Mouse (Mus musculus) liver, adult 2 months (tissue): ENCODE measurements around the gene Piwil4. TPM values are rescaled to one million over a fixed set of nuclear protein-coding genes. Genes with fewer than 3 reads are reported as not detected.

Source experiments
- DNase-seq: peaks from one replicate; pipeline ENCODE4 v3.0.0-alpha.2; 2011; ENCODE audit warnings: low read depth, low spot score; ENCODE audit errors: extremely low read depth
- H3K27ac ChIP-seq: fragments of 200-500 bp; replicated peaks from 2 replicates; pipeline ENCODE4 v1.5.1; 2012; ENCODE audit warnings: low read depth, mild to moderate bottlenecking, control low read depth, inconsistent platforms, low read length; ENCODE audit not compliant: insufficient read depth
- H3K27me3 ChIP-seq: fragments of 200-500 bp; 2 replicates; pipeline ENCODE4 v1.6.1; 2012; ENCODE audit warnings: mild to moderate bottlenecking, moderate library complexity, low read length, inconsistent platforms; ENCODE audit not compliant: control insufficient read depth, insufficient read depth
- H3K36me3 ChIP-seq: fragments of 200-500 bp; 2 replicates; pipeline ENCODE4 v1.6.1; 2012; ENCODE audit warnings: low read length, inconsistent platforms; ENCODE audit not compliant: control insufficient read depth, insufficient read depth
- H3K4me1 ChIP-seq: fragments of 200-500 bp; 2 replicates; pipeline ENCODE4 v1.6.1; 2011; ENCODE audit warnings: low read length; ENCODE audit not compliant: control insufficient read depth, insufficient read depth
- H3K4me3 ChIP-seq: fragments of 200-500 bp; 2 replicates; pipeline ENCODE4 v1.5.1; 2011; ENCODE audit warnings: low read depth, mild to moderate bottlenecking, control low read depth, low read length, moderate library complexity; ENCODE audit not compliant: insufficient read depth
- H3K79me2 ChIP-seq: fragments of 200-500 bp; 2 replicates; pipeline ENCODE4 v1.6.1; 2012; ENCODE audit warnings: inconsistent platforms, mild to moderate bottlenecking, low read length, moderate library complexity; ENCODE audit not compliant: control insufficient read depth, insufficient read depth
- H3K9ac ChIP-seq: fragments of 200-500 bp; 2 replicates; pipeline ENCODE4 v1.6.1; 2012; ENCODE audit warnings: low read depth, mild to moderate bottlenecking, control low read depth, inconsistent platforms, low read length
- CTCF ChIP-seq: fragments of 200-500 bp; IDR thresholded peaks from 2 replicates; pipeline ENCODE4 v1.5.1; 2011; ENCODE audit warnings: low read depth, low read length, control low read depth
- POLR2A ChIP-seq: fragments of 200-500 bp; IDR thresholded peaks from 2 replicates; pipeline ENCODE4 v1.6.1; 2011; ENCODE audit warnings: low read length, control low read depth; ENCODE audit not compliant: insufficient read depth; ENCODE audit errors: extremely low read depth
- WGBS: fragments of 180-500 bp; shearing (Covaris S2); methylation state at CpG from one replicate; pipeline ENCODE4 v1.1.7; 2018; 5-methylcytosine and 5-hydroxymethylcytosine counted together
- polyA plus RNA-seq: library from polyadenylated mRNA; depleted of rRNA; stranded (reverse); fragments of >200 nt; gene quantifications from 2 replicates; pipeline ENCODE4 v1.2.3, GENCODE M21; 2012
- total RNA-seq: library from RNA; depleted of rRNA; stranded (reverse); fragments of >200 nt; gene quantifications from 2 replicates; pipeline ENCODE4 v1.2.3, GENCODE M21; 2014

Gene Piwil4
- total and polyA plus RNA-seq, 2 experiments: not detected

- Histone ChIP-seq H3K4me3 (no peak overlapping the region), H3K9ac (no peak overlapping the region), H3K4me1 (no peaks in the 10 kb centered on the region), H3K36me3 (no peaks in the 10 kb centered on the region), H3K79me2 (no peaks in the 10 kb centered on the region), H3K27me3 (no peaks in the 10 kb centered on the region), H3K27ac (no peak overlapping the region)
- no peak for TF ChIP-seq CTCF
- no peak for TF ChIP-seq POLR2A
- 57% methylated on average over 12 of the region's 12 CpGs for WGBS
- DNase-seq: no peak
Observed at GRCm38 (mm10) chr9:14689376-14690108, 51.0 kb downstream of the Piwil4 start.

- no peaks in the 10 kb centered on the region for H3K79me2 ChIP-seq
- no peak for TF ChIP-seq POLR2A
- H3K4me3 ChIP-seq: no peak overlapping the region
- H3K27ac ChIP-seq: no peak overlapping the region
- H3K36me3 ChIP-seq: no peaks in the 10 kb centered on the region
- WGBS: 80% methylated on average over 4 of the region's 4 CpGs
- no peak for DNase-seq
- H3K27me3 ChIP-seq: no peaks in the 10 kb centered on the region
- H3K9ac ChIP-seq: no peak overlapping the region
- no peaks in the 10 kb centered on the region for H3K4me1 ChIP-seq
Observed at GRCm38 (mm10) chr9:14684363-14684762, 56.2 kb downstream of the Piwil4 start.

- H3K36me3 ChIP-seq: no peaks in the 10 kb centered on the region
- H3K27me3 ChIP-seq: no peaks in the 10 kb centered on the region
- no peaks in the 10 kb centered on the region for H3K79me2 ChIP-seq
- peaks cover 2% of the 10 kb centered on the region; the same call in 1 of the 2 replicates for H3K4me1 ChIP-seq
- TF ChIP-seq POLR2A: no peak
- no peak for TF ChIP-seq CTCF
- no peak overlapping the region for H3K27ac ChIP-seq
- no peak overlapping the region for H3K4me3 ChIP-seq
- DNase-seq: no peak
- H3K9ac ChIP-seq: no peak overlapping the region
Observed at GRCm38 (mm10) chr9:14682741-14683140, 57.8 kb downstream of the Piwil4 start.

- WGBS: 70% methylated on average over 2 of the region's 2 CpGs
- no peak overlapping the region for H3K9ac ChIP-seq
- H3K79me2 ChIP-seq: no peaks in the 10 kb centered on the region
- H3K36me3 ChIP-seq: no peaks in the 10 kb centered on the region
- TF ChIP-seq CTCF (no peak), POLR2A (no peak)
- DNase-seq: no peak
- H3K4me3 ChIP-seq: no peak overlapping the region
- peaks cover 3% of the 10 kb centered on the region; the same call in 1 of the 2 replicates for H3K4me1 ChIP-seq
- H3K27me3 ChIP-seq: no peaks in the 10 kb centered on the region
- H3K27ac ChIP-seq: no peak overlapping the region
Observed at GRCm38 (mm10) chr9:14680584-14680983, 59.9 kb downstream of the Piwil4 start.

- no peak overlapping the region for H3K4me3 ChIP-seq
- no peaks in the 10 kb centered on the region for H3K27me3 ChIP-seq
- 56% methylated on average over 9 of the region's 9 CpGs for WGBS
- no peak for TF ChIP-seq POLR2A
- no peak for TF ChIP-seq CTCF
- DNase-seq: no peak
- no peak overlapping the region for H3K9ac ChIP-seq
- no peaks in the 10 kb centered on the region for H3K36me3 ChIP-seq
- H3K79me2 ChIP-seq: no peaks in the 10 kb centered on the region
- no peak overlapping the region for H3K27ac ChIP-seq
- H3K4me1 ChIP-seq: peaks cover 3% of the 10 kb centered on the region; the same call in 1 of the 2 replicates
Observed at GRCm38 (mm10) chr9:14675707-14676691, 64.5 kb downstream of the Piwil4 start.
